Mouse (Mus musculus) Muller cell, postnatal 12 days (primary cell): ENCODE measurements around the gene Wrap73.
A peak's percentile ranks its signal among the peaks of the same experiment; 100 is the strongest.

ENCODE experiments used
- DNase-seq: peaks from one replicate; pipeline ENCODE4 v3.0.0-alpha.2; 2015; ENCODE audit errors: inconsistent ontology term

The Wrap73 gene

DNA sequence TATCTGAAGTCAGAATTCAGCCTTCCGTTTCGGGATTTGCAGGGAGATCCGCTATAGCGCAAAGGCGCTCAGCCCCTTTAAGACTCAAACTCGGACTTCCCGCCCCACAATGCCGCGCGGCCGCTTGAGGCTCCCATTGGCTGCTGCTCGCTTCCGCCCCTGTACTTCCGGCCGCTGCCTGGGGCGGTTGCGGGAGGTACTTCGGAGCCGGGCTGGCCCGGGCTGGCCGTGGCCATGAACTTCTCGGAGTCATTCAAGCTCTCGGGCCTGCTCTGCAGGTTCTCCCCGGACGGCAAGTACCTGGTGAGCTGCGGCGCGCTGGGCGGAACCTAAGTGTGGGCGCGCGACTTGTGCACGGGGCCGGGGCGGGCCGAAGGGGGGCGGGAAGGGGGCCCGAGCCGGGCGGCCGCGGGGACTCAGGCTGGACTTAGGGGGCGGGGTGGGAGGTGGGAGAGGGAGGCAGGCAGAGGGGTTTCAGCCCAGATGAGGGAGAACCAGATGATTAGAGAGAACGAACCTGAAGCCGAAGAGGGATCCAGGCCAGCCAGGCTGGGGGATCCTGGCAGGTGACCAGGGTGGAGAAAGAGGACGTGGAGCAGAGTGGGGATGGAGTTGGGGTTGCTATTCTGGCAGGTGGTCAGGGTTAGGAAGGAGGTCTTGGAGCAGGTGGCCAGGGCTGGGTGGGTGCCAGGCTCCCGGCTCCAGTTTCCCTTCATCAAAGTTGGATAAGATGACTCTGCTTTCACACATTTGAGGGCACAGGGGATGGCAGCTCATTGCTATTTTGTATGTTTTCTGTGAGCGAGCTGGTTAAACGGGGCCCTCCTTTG is at the start of gene Wrap73:
Gene Wrap73, plus strand, starts transcription at position 162 of the 830 bp plus-strand sequence.
- peak; percentile 94 for DNase-seq

- peak; percentile 9 for DNase-seq
Measured at GRCm38 (mm10) chr4:154093210-154093609, 49.0 kb upstream of the Wrap73 start.

- no peak for DNase-seq
Measured at GRCm38 (mm10) chr4:154096111-154096510, 46.1 kb upstream of the Wrap73 start.

- DNase-seq = no peak
Measured at GRCm38 (mm10) chr4:154099361-154099760, 42.8 kb upstream of the Wrap73 start.

- no peak for DNase-seq
Measured at GRCm38 (mm10) chr4:154103386-154103785, 38.8 kb upstream of the Wrap73 start.

DNA sequence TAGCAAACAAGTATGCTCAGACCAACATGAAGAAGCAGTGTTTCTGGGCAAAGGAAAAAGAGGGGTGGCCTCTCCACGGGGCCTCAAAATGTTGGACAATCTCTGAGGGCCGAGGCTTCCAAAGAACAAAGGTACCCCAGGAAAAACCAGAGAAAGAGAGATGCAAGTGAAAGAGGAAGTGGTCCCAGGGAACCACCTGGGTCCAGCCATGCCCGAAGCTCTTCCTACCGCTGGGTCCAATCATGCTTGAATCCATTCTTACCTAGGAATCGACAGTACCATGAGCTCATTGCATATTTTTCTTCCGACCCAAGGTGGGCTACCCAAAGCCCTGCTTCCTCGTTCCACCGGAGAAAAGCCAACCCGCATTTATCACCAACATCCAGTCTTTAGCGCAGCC is 38.3 kb upstream of the Wrap73 start:
- no peak for DNase-seq

DNA sequence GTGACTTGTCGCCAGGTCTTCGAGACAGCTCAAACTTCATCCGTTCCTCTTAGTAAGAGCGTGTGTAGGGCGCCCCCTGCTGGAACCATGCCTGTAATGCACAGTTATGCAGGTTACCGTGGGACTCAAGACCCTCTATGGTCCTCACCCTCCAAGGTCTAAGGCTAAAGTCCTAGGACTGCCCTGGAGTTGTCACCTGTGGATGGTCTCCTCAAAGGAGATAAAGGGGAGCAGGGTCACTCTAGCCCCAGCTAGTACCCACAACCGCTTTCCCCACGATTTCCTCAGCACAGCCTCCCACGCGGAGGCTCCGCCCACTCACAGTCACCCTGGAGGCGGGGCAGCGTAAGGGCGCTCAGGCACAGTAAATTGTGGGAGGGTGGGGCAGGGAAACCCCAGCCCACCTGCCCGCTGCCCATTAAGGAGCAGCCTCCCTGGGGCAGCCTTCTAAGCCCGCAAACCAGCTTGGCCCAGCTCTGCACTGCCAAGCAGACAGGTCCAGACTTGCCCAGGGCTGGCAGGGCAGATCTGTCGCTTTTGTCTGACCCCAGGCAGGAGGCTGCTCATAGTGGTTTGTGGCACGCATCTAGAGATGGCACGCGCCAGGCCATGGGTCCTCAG is 36.7 kb upstream of the Wrap73 start:
- peak; percentile 69 for DNase-seq

GRCm38 (mm10) chr4:154106497-154107061 is 35.6 kb upstream of the Wrap73 start:
- DNase-seq = no peak

DNA sequence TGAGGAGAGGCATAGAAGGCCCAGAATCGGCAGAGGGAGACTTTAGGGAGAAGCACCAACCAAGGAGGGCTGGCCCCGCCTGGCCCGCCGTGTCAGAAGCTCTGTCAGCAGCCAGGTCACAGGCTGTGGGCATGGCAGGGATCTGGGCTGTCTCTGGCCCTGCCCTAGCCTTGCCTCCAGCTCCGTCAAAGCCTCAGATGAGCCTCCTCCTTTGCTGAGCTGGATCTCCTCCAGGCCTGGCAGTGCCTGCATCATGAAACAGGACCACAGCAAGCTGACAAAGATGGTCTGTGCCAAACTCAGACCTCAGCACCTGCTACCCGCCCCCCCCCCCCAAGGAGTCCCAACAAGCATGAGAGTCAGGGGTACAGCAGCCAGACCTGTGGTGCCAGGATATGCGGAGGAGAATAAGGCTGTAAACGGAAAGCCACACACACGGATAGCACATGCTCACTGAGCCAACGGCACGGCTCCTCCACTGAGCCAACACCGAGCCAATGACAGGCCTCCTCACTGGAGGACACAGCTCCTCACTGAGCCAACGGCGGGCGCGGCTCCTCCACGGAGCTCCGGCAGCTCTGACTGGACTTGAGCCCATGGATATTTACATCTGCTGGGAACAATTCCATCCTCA is 32.8 kb upstream of the Wrap73 start:
- DNase-seq = peak; percentile 36

- DNase-seq = no peak
Measured at GRCm38 (mm10) chr4:154109850-154110243, 32.3 kb upstream of the Wrap73 start.

DNA sequence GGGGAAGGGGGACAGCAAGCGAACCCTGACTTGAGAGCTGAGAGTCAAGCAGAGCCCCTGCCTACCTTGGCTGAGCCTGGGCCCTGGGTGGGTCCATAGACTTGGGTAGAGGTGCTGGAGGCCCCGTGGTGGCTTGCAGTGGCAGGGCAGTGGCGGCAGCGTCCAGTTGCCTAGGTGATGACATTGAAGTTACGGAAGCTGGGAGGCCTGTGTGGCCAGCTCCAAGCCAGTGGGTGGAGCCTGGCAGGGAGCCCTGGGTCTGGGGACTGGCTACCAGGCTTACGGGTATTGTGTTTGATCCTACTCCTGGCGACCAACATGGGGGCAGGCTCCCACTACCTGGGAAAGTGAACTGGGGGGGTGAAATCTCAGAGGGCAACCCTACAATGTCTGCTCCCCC is 25.8 kb upstream of the Wrap73 start:
- no peak for DNase-seq

DNA sequence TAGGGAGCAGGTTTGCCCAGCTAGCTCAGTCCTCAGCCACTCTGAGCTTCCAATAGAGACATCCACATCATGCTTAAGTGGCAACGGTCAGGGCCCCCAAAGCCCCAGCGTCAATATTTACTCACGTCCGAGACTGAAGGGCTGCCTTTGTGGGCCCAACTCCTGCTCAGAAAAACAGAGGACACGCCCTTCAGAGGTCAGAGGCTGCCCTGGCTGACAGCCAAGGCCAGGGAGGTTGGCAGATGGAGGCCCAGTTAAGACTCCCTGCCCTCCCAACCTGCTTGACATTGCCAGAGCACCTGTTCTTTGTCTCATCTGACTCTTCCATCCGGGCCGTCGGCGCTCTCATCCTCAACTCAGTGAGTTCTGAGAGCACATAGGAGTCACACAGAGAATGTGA is 23.4 kb upstream of the Wrap73 start:
- no peak for DNase-seq

- DNase-seq = no peak
Measured at GRCm38 (mm10) chr4:154119208-154119607, 23.0 kb upstream of the Wrap73 start.

DNA sequence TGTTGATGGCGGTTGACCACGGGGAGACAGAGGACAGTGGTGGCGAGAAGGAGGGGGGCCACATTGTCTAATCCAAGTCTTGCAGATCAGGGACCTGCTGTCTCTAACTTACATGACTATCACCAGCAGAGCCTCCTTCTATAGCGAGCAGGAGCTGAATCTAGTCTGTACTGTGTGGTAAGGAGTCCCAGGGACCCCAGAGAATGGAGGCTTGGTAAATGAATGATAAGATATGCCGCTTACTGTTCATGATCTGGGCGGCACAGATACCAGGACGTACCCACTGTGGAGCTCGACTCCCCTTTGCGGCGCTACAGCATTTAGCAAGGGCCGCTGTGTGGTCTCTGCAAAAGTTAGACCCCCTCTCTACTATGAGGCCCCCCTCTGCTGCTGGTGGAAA is 20.4 kb upstream of the Wrap73 start:
- DNase-seq = no peak

- no peak for DNase-seq
Measured at GRCm38 (mm10) chr4:154122374-154122773, 19.8 kb upstream of the Wrap73 start.

DNA sequence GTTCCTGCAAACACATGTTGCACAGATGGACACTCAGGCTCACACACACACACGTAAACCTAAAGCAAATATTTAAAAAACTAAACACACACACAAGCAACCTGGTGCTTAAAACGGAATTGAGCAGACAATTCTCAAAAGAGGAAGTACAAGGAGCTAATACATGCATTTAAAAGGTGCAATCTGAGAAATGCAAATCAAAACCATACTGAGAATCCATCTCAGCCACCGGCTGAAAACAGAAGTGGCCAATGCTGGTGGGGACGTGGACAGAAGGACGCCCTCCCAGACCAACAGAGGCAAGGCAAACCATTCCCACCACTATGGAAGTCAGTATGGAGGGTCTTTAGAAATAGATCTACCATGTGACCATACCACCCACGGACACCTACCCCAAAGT is 18.6 kb upstream of the Wrap73 start:
- DNase-seq = no peak

GRCm38 (mm10) chr4:154125202-154125601 is 17.0 kb upstream of the Wrap73 start:
- no peak for DNase-seq

DNA sequence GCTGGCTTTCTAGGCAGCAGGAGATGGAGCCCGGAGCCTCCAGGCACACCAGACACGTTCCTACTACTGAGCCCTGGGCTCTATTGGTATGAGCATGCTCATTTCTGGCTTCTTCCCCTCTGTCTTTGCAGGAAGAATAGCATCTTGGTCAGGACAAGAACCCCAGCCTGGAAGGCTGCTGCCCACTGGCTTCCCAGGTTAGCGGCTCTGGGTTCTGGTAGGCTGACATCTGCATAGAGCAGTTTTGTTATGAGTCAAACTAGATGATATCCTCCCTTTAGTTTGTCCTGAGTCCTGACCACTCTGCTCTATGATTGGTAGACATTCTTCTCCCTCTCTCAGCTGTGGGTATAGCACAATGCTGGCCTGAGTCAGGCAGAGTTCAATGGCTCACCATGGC is 14.9 kb upstream of the Wrap73 start:
- no peak for DNase-seq

DNA sequence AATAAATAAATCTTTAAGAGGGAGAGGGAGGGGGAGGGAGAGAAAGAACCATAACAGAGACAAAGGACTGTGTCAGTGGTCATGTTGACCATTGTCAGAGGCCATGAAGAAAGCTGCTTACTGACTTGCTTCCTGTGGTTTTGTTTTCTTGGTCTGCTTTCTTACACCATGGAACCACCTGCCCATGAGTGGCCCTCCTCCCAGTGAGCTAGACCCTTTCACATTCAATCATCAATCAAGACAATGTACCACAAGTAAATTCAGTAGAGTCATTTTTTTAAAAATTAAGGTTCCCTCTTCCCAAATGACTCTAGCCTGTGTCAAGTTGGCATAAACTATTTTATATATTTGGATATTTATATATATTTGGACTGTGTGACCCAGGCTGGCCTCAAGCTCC is 12.2 kb upstream of the Wrap73 start:
- DNase-seq = no peak

GRCm38 (mm10) chr4:154131894-154132293 is 10.3 kb upstream of the Wrap73 start:
- no peak for DNase-seq

GRCm38 (mm10) chr4:154134803-154135202 is 7.4 kb upstream of the Wrap73 start:
- DNase-seq = no peak

DNA sequence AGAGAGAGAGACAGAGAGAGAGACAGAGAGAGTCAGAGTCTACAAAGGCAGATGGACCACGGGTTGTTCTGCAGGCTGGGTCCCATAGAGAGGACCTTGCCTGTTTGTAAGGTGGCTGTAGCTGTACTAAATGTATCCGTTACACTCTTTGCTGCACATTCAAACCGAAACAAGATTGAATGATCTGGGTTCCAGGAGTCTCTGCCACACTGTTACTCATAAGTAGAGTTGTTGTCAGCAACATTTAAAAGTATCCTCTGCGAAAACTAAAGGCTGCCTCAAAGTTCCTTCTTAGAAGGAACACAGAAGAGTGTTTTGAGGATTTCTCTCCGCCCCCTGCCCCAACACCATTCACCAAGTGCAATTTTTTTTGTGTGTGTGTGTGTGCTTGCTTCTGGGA is 5.0 kb upstream of the Wrap73 start:
- DNase-seq = no peak
